Mouse (Mus musculus) heart, postnatal 36 days (tissue): Measurements from ENCODE around the gene Dtx1. TPM values are rescaled to one million over a fixed set of nuclear protein-coding genes. Genes with fewer than 3 reads are reported as not detected.

ENCODE experiments used
- DNase-seq, 2 experiments: peaks; one replicate each; pipeline ENCODE4 v3.0.0; 2021 to 2022
- intact Hi-C: fragments of 180-260 bp; cut with DNase I; formaldehyde crosslinking; loops from one replicate; pipeline ENCODE4 v1.15.1; 2025
- total RNA-seq, 2 experiments: library from RNA; stranded (reverse); gene quantifications; 2 replicates each; pipeline ENCODE4 v1.2.3; 2021

Dtx1 gene
- total RNA-seq, 2 experiments from 2014 or later: 1.8 to 1.9 TPM

GRCm38 (mm10) chr5:120647814-120648491 is 63.8 kb downstream of the Dtx1 start:
- no peak for DNase-seq
- intact Hi-C loops: no loop called here

DNA sequence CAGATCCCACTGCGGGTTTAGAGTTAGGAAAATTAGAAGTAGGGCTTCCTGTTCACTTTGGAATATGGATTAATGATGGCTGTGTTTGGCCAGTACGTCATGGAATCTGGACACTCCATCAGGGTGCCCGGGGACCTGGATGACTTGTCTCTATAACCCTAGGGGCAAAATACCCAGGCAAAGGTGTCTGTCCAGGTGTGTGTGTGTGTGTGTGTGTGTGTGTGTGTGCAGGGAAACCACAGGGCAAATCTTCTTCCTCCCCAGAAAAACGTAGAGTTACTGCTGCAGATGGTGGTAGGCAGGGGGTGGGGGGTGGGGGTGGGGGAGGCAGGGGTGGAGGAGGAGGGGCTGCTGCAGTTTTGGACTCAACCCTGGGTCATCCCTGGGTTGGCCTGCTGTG is 64.4 kb downstream of the Dtx1 start:
- intact Hi-C loops: no loop called here
- DNase-seq: no peak

GRCm38 (mm10) chr5:120645851-120646250 is 65.9 kb downstream of the Dtx1 start:
- intact Hi-C loops: no loop called here
- peak in 1 of 2 experiments; percentile 42 for DNase-seq

- intact Hi-C loops: no loop called here
- no peak for DNase-seq
Observed at GRCm38 (mm10) chr5:120644227-120644626, 67.5 kb downstream of the Dtx1 start.

DNA sequence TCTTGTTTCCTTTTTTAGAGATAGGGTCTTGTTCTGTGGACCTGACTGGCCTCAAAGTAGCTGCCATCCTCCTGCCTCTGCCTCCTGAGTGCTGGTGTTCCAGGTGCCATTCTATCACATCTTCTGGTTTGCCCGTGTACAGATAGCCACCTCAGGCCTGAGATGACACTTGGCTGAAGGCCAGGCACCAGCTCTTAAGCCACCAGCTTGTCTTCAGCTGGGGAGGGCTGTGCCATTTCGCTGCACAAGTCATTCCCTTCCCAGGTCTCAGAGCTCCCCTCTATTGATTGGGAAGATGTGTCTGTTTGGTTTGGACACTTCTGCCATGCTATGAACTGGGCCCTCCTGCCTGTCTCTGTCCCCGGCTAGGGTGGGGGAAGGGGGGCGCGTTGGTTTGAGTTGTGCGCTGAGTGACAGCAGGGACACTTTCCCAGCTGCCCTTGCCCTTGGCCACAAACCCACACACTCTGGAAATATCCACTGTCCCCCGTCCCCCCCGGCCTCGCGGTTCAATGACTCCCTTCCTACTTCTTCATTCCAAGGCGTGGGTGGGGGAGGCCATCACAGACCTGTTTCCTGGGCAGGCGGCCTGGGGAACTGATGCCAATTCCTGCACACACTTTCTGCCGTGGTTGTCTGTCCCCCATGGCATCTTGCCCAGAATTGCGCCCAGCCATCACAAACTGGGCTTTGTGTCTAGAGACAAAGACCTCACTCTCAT is 68.2 kb downstream of the Dtx1 start:
- no peak for DNase-seq
- intact Hi-C loops: no loop called here

DNA sequence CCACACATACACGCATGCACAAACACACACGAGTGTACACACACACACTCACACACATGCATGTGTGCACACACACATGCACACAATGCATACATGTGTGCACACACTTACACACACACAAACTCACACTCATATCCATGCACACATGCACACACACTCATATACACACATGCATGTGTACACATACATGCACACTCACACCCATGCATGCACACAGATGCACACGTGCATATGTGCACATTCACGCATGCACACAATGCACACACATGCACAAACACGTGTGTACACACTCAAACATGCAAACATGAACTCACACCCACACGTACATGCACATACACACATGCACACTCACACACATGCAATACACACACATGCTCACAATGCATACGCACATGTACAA is 71.6 kb downstream of the Dtx1 start:
- DNase-seq: no peak
- intact Hi-C loops: no loop called here

GRCm38 (mm10) chr5:120635633-120636032 is 76.1 kb downstream of the Dtx1 start:
- no peak for DNase-seq
- intact Hi-C loops: no loop called here

- no peak for DNase-seq
- intact Hi-C loops: no loop called here
Observed at GRCm38 (mm10) chr5:120634860-120635259, 76.9 kb downstream of the Dtx1 start.

DNA sequence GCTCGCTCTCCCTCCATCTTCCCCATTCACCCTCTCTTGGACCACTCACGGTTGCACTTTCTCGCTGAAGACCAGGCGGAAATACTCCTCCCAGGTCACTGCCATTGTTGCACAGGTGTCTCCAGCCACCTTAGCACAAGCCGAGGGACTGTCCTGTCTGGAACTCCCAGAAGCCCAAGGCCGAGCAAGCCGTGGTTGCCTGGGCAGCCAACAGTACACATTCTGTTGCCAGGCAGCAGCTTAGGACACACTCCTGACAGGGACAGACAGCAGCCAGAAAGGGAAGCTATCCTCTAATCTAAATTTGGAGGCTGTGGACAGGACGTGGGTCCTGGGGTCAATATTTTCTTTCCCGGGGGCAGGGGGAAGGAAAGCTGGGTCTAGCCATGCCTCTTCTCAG is 77.6 kb downstream of the Dtx1 start, which contains the start of gene Cfap73:
Gene Cfap73, minus strand, starts transcription at position 105 of the 400 bp plus-strand sequence.
- DNase-seq: no peak
- intact Hi-C loops: no loop called here

DNA sequence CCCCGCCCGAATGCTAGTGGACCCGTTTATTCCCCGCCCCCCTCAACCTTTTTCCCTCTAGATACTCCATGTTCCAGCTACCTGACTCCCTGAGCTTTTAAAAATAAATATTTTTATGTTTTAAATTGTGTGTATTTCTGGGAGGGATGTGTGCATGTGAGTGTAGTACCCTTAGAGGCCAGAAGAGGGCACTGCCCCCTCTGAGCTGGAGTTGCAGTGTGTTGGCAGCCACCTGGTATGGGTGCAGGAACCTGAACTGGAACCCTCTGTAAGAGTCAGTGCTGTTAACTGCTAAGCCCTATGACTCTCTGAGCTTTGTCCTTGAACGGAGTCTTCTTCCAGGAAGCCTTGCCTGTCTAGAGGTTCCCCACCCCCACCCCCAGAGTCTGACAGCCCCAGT is 79.8 kb downstream of the Dtx1 start:
- DNase-seq: no peak
- intact Hi-C loops: no loop called here

- intact Hi-C loops: no loop called here
- no peak for DNase-seq
Observed at GRCm38 (mm10) chr5:120631128-120631527, 80.6 kb downstream of the Dtx1 start.

Other genes with a start within 250 kb of the Dtx1 start
- 1 to 10 TPM; 8.3 to 9.1 TPM for gene Sdsl, start 239.1 kb downstream of the Dtx1 start, total RNA-seq
- gene Sds, start 235.4 kb downstream of the Dtx1 start, total RNA-seq: 1 to 10 TPM; 1.2 to 2.2 TPM
- gene Plbd2, start 208.3 kb downstream of the Dtx1 start, total RNA-seq: 10 to 100 TPM; 37.3 to 49.8 TPM
- gene Slc8b1, start 200.8 kb downstream of the Dtx1 start, total RNA-seq: 10 to 100 TPM; 12.5 to 13.9 TPM
- gene Tpcn1, start 123.3 kb downstream of the Dtx1 start, total RNA-seq: 10 to 100 TPM; 32.5 to 36.0 TPM
- gene Iqcd, start 122.9 kb downstream of the Dtx1 start, total RNA-seq: not detected
- gene Rita1, start 99.3 kb downstream of the Dtx1 start, total RNA-seq: 10 to 100 TPM; 15.0 to 17.1 TPM
- 10 to 100 TPM; 22.2 to 24.3 TPM for gene Ddx54, start 99.2 kb downstream of the Dtx1 start, total RNA-seq
- gene Cfap73, start 77.7 kb downstream of the Dtx1 start, total RNA-seq: not detected
- gene Rasal1, start 63.1 kb downstream of the Dtx1 start, total RNA-seq: not detected
- 1 to 10 TPM in 1 of 2 experiments, under 1 TPM in 1; 0.80 to 2.4 TPM for gene Oas2, start 37.9 kb upstream of the Dtx1 start, total RNA-seq
- gene Oas3, start 65.7 kb upstream of the Dtx1 start, total RNA-seq: under 1 TPM in 1 of 2 experiments, not detected in 1; 0.51 TPM
- not detected for gene Oas1e, start 83.6 kb upstream of the Dtx1 start, total RNA-seq
- under 1 TPM; 0.62 to 0.89 TPM for gene Oas1c, start 100.6 kb upstream of the Dtx1 start, total RNA-seq
- not detected for gene Oas1f, start 135.4 kb upstream of the Dtx1 start, total RNA-seq
- gene Oas1h, start 149.5 kb upstream of the Dtx1 start, total RNA-seq: not detected
- under 1 TPM in 1 of 2 experiments, not detected in 1; 0.73 TPM for gene Oas1g, start 175.7 kb upstream of the Dtx1 start, total RNA-seq
- gene Oas1a, start 195.6 kb upstream of the Dtx1 start, total RNA-seq: 1 to 10 TPM in 1 of 2 experiments, under 1 TPM in 1; 0.75 to 2.1 TPM
- gene Oas1d, start 202.6 kb upstream of the Dtx1 start, total RNA-seq: not detected